Mouse (Mus musculus): ENCODE data around the gene Ttc1.

Ttc1 gene

DNA sequence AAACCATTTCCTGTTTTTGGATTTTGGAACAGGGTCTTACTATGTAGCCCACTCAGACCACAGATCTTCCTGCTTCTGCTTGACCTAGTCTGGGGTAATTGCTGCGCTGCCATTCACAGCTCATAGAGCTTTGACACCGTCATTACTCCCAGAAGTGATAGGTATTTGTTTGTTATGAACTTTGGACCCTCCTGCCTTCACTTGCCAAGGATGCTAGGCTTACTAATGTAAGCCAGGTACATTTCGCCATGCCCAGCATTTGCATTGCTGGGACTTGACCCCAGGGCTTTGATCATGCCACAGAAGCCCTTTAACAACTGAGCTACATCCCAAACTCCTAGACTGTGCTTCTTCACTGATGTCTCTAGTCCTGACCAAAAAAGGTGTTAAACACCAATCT is 47.5 kb downstream of the Ttc1 start:
- DNase-seq = no peak

DNA sequence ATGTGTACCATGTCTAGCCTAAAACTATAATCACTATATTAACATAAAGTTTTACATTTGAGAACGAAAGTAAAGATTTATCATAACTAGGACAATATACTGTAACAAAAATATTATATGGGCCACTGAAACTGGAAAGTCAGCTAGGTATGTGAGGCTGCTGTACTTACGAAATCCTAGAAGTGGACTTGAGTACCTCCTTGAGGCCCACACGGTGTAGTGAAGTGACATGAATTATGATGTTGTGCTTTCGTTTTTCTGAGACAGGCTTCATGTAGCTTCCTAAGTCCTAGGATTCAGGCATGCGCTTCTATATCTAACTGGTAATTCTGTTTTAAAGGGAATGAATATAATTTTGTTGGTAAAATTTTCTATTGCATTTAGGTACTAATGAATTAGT is 49.2 kb downstream of the Ttc1 start:
- no peak for DNase-seq

DNA sequence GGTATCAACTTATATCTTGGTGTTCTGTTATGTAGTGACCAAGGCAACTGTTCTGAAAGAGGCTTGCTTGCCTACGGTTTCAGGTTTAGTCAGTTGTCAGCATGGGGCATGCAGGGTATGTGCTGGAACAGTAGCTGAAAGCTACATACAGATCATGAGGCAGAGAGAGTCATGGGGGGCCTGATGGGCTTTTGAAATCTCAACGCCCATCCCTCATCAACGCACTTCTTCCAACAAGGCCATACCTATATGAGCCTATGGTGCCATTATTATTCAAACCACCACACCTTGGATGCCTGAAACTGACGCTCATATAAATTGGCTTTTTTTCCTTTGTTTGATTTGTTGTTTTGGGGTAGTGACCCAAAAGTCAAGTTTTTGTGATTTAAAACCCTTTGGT is 51.2 kb downstream of the Ttc1 start:
- no peak for DNase-seq

DNA sequence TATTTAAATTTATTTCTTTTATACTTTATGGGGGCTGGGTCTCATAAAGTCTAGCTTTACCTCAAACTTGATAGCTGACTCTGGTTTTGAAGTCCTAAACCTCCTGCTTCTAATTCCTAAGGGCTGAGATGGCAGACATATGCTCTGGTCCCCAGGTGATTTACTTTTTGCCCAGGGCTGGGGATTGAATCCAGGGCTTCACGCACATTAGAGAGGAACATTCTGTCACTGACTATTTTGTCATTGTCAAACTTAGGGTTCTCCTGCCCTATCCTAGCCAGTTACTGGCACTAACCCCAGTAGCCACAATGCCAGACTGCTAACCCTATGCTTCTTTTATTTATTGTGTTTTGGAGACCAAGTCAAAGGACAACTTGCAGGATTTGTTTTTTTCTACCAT is 59.0 kb downstream of the Ttc1 start:
- no peak for DNase-seq

DNA sequence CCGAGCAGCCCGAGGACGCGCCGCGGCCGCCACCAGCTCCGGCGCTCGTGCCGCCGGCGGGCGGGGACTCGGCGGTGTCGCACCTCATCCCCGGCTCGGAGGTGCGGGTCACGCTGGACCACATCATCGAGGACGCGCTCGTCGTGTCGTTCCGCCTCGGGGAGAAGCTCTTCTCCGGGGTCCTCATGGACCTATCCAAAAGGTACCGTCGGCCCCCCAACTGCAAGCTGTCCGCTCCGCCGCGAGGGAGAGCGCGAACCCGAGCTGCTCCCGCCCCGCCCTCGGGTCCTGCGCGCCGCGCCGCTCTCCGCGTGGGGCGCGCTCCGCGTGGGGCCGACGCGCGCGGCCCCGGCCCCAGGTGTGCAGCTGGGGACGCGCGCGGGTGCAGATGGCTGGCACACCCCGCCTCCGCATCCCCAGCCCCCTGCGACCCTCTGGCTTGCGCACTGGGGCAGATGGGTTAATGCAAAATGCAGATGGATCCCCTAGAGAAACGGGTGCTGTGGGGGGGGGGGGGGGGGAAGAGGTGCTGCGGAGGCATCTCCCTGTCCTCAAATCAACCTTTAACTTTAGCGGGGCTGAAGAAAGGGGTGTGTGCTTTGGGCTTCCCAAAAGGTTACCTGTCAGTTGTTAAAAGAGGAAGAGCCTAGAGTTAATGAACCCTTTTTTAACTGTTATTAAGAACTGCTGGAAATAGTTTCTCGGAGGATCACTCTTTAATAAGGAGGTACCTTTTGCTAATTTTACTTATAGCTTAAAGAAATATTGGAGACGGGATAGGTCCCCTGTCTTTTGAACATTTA is 65.2 kb downstream of the Ttc1 start:
- peak; percentile 77 to 80 for DNase-seq

DNA sequence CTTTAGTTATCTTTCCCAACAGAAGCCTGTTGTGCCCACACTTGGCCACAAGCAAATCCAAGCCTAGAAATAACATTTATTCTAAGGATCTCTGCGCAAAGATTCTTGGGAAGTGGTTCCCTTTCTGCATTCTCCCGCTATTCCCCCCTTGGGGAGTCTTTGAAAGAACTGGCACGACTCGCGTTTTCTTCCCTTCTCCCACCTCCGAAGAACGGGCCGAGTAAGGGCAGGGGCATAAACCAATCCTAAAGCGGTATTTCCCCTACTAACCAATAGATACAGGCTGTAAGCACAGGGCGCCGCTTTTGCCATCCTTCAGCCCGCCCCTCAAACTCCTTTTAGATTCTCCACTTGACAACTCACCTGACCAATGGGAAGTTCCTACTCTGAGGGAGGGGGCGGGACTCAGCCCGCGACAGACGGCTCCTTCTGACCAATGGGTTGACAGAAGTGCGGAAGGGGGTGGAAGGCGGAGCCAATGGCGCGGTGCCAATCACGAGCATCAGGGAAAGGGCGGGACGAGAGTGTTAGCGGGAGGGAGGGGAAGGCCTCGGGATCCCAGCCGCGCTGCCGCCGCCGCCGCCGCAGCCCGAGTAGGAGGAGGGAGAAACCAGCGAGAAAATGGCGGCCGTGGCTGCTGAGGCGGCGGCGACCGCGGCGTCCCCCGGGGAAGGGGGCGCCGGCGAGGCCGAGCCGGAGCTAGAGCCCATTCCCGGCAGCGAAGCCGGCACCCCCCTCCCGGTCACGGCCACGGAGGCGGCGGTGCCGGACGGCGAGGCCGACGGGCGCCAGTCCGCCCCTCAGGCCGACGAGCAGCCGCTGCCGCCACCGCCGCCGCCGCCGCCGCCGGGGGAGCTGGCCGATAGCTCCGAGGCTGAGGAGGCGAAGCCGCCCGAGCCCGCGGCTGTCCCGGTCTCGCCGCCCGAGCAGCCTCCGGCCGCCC is 66.1 kb downstream of the Ttc1 start, which contains the start of gene Pwwp2a:
Gene Pwwp2a (plus strand): TSS at position 527 of the 943 bp plus-strand sequence.
- peak; percentile 99 to 100 for DNase-seq

All from cerebellum, postnatal 14 days (tissue).